Mouse (Mus musculus) erythroblast, embryonic 14.5 days (primary cell): Measurements from ENCODE around the gene Iqce. TPM values are rescaled to one million over a fixed set of nuclear protein-coding genes. Genes with fewer than 3 reads are reported as not detected.

Experiments
- H3K27me3 ChIP-seq: 2 replicates; pipeline ENCODE4 v1.6.1; 2012; ENCODE audit warnings: inconsistent platforms; ENCODE audit not compliant: control insufficient read depth
- H3K36me3 ChIP-seq: 2 replicates; pipeline ENCODE4 v1.6.1; 2012; ENCODE audit warnings: mild to moderate bottlenecking, inconsistent platforms; ENCODE audit not compliant: control insufficient read depth
- H3K4me1 ChIP-seq: 2 replicates; pipeline ENCODE4 v1.6.1; 2012; ENCODE audit warnings: inconsistent platforms; ENCODE audit not compliant: control insufficient read depth
- H3K4me3 ChIP-seq: replicated peaks from 2 replicates; pipeline ENCODE3; 2012; ENCODE audit warnings: moderate library complexity, mild to moderate bottlenecking, inconsistent platforms
- H3K9me3 ChIP-seq: 2 replicates; pipeline ENCODE4 v1.6.1; 2012; ENCODE audit warnings: low read length, inconsistent platforms, mixed read lengths; ENCODE audit not compliant: control insufficient read depth
- GATA1 ChIP-seq: IDR thresholded peaks from 2 replicates; pipeline ENCODE4 v1.6.1; 2012; ENCODE audit warnings: low read length, inconsistent platforms, mixed read lengths
- TAL1 ChIP-seq: IDR thresholded peaks from 3 replicates; pipeline ENCODE4 v1.6.1; 2012; ENCODE audit warnings: low read length, inconsistent platforms, mixed read lengths
- polyA plus RNA-seq: library from polyadenylated mRNA; stranded (reverse); fragments of >175 nt; gene quantifications from 2 replicates; pipeline ENCODE4 v1.2.3, GENCODE M21; 2012

Gene Iqce
- polyA plus RNA-seq, 1 experiment: 0.16 TPM

DNA sequence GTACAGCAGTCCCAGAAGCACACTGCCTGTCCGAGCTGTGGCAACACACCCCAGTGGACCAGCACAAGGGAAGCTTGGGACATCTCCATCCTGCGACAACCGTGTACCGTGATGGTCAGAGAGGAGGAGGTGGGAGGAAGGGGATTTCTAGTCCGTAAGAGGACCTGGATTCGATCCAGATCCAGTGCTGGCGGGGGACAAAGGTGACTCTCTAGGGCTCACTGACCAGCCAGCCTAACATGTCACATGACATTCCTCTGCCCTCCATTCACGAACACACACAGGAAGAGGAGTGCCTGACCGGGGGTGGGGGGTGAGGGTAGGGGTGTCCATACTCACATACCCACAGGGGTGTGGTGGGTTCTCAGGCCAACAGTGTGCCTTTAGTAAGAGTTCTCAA is 2.4 kb downstream of the Iqce start:
- Histone ChIP-seq H3K9me3 (peaks cover 7% of the 10 kb centered on the region), H3K4me3 (no peak overlapping the region), H3K27me3 (peaks cover 14% of the 10 kb centered on the region), H3K36me3 (peaks cover 11% of the 10 kb centered on the region), H3K4me1 (peaks cover 42% of the 10 kb centered on the region)
- TF ChIP-seq GATA1 (no peak), TAL1 (no peak)

DNA sequence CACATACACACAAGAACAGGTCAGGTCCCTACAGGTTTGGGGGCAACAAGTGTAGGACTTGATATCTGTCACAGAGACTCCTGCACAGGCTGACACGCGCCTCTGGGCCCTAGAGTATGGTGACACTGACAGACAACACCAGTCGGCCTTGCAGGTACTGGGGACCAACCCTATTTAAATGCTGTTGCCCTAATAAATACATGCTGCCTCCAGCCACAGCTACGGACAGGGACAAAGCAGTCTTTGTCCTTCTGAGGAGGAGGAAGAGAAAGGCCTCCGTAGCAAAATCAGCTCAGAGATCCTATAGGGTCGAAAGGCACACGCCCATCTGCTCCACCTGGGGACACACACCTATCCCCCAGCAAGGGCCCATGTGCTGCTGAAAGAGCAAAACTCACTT is 6.2 kb downstream of the Iqce start:
- H3K4me1 ChIP-seq: peaks cover 5% of the 10 kb centered on the region; the same call in 1 of the 2 replicates
- H3K4me3 ChIP-seq: no peak overlapping the region
- H3K36me3 ChIP-seq: peaks cover 19% of the 10 kb centered on the region
- peaks cover 5% of the 10 kb centered on the region; the same call in 1 of the 2 replicates for H3K27me3 ChIP-seq
- no peaks in the 10 kb centered on the region for H3K9me3 ChIP-seq
- no peak for TF ChIP-seq GATA1
- no peak for TF ChIP-seq TAL1

DNA sequence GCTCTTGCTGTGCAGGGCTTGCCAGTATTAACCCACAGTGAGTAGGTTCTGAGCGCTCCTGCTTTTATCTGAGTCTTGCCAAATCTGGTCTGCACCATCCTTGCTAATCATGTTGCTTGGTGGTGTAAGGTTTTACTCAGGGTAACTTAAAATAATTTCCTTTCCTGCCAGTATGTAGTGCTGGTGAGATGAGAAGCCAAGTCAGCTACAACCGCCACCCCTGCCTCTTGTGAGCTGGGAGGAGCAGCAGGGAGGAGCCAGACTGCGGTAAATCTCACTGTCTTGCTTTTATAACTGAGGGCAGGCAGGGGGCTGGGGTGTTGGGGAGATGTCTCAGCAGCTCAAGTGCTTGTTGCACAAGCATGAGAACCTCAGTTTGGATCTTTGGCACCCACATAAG is 13.7 kb downstream of the Iqce start:
- H3K27me3 ChIP-seq: no peaks in the 10 kb centered on the region
- H3K9me3 ChIP-seq: no peaks in the 10 kb centered on the region
- no peak overlapping the region for H3K4me3 ChIP-seq
- H3K4me1 ChIP-seq: no peaks in the 10 kb centered on the region
- H3K36me3 ChIP-seq: peaks cover 15% of the 10 kb centered on the region
- TF ChIP-seq TAL1 (no peak), GATA1 (no peak)

DNA sequence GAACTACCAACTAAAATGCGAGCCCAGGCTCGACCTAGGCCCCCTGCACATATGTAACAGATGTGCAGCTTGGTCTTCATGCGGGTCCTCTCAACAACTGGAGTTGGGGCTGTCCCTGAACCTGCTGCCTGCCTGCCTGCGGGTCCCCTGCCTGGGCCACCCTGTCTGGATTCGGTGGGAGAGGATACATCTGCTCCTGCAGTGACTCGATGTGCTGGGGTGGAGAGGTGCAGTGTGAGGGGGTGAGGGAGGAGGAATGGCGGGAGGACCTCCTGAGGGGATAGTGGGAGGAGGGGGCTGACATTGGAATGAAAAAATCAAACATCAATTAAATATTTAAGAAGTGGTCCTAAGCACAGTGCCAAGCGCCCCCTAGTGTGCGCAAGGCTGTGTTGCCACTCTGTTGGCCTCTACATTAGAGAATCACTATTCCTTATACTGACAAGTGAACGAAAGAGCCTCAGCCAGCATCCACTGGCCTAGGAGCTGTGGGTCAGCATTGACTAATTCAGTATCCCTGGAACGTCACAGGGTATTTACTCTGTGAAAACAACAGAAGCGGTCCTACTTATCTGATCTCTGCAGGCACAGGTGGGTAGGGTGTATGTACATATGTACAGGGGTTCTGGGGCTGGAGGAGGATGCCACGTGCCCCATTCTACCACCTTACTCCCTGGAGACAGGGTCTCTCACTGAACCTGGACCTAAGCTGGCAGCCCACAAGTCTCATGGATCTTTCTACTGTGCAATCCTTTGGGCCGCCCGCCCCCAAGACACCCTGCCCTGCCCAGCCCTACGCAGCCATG is 17.6 kb downstream of the Iqce start:
- Histone ChIP-seq H3K9me3 (no peaks in the 10 kb centered on the region), H3K4me3 (no peak overlapping the region), H3K27me3 (no peaks in the 10 kb centered on the region), H3K36me3 (peaks cover 7% of the 10 kb centered on the region), H3K4me1 (peaks cover 15% of the 10 kb centered on the region)
- no peak for TF ChIP-seq TAL1
- no peak for TF ChIP-seq GATA1

DNA sequence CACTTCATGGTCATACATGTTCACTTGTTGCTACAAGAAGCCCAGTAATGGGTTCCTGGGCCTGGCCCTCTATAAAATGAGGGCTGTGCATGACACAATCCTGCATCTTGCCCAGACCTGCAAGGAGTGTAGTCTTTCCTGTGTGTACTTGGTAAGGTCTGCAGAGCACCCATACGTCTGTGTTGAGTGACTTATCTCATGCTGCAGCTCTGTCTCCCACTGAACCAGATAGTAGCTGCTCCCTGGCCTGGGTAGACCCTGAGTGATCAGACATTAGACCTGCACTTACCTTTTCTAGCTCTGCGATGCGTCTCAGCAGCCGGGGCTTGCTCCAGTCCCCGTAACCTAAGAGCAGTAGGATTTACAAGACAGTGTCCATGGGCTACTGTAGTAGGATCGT is 20.1 kb downstream of the Iqce start:
- no peaks in the 10 kb centered on the region for H3K9me3 ChIP-seq
- no peak overlapping the region for H3K4me3 ChIP-seq
- H3K4me1 ChIP-seq: peaks cover 15% of the 10 kb centered on the region
- H3K27me3 ChIP-seq: no peaks in the 10 kb centered on the region
- TF ChIP-seq GATA1 (no peak), TAL1 (no peak)
- H3K36me3 ChIP-seq: peaks cover 5% of the 10 kb centered on the region; the same call in 1 of the 2 replicates

DNA sequence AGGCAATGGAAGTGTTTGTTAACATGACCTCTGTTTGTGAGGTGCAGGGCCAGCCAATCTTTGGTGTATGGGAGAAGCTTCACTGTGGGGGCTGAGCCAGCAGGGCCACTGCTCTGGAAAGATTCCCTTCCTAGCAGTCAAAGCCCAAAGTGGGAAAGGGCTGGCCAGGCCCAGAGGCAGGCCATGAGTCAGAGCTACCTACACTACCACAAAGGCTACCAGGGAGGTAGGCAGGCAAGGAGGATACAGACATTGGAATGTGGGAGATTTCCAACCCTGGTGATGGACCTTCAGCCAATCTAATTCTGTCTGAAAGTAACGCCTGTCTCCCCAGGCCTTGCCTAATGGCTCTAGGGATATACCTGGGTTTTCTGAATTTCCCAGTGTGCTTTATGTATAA is 21.2 kb downstream of the Iqce start:
- H3K9me3 ChIP-seq: no peaks in the 10 kb centered on the region
- H3K4me3 ChIP-seq: no peak overlapping the region
- no peak for TF ChIP-seq TAL1
- TF ChIP-seq GATA1: no peak
- peaks cover 15% of the 10 kb centered on the region for H3K4me1 ChIP-seq
- peaks cover 2% of the 10 kb centered on the region; the same call in 1 of the 2 replicates for H3K36me3 ChIP-seq
- no peaks in the 10 kb centered on the region for H3K27me3 ChIP-seq

DNA sequence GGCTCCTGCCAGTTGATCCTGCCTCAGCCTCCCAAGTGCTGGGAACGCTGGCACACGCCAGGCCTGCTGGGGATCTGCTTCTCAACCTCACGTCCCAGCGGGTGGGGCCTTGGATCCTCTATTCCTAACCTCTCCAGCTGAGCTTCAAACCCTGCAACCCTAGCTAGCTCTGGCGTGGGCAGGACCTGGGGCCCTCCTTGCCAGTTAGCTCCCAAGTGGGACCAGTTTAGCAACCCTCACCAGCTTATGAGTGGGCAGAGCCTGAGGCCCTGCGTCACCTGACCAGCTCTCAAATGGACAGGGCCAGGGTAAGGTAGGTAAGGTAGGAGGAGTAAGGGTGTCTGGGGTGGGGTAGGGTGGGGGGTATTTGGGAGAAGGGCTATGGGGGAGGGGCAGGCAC is 22.1 kb downstream of the Iqce start:
- TF ChIP-seq GATA1: no peak
- TF ChIP-seq TAL1: no peak

DNA sequence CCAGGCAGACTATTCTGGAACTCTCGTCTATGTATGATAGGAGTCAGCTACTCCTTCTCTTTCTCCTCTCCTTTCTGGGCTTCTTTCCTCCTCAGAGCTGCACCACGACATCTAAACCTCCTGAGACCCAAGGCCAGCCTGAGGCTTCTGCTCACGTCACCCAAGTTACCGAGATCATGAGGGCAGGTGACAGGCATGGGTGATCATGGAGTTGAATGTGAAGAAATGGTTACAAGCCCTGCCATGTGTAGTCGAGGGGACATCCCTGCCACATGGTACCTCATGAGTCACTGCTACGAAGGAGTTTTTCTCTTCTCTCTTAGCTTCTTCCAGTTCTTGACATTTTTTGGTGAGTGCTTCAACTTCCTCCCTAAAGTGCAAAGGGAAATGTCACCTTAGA is 25.0 kb downstream of the Iqce start:
- Histone ChIP-seq H3K27me3 (no peaks in the 10 kb centered on the region), H3K4me1 (peaks cover 7% of the 10 kb centered on the region), H3K36me3 (peaks cover 4% of the 10 kb centered on the region; the same call in 1 of the 2 replicates), H3K4me3 (no peak overlapping the region), H3K9me3 (no peaks in the 10 kb centered on the region)
- no peak for TF ChIP-seq TAL1
- no peak for TF ChIP-seq GATA1

More for the DNA sequence above, 22.1 kb downstream of the Iqce start:
- no peak overlapping the region for H3K4me3 ChIP-seq
- H3K4me1 ChIP-seq: peaks cover 15% of the 10 kb centered on the region
- H3K9me3 ChIP-seq: no peaks in the 10 kb centered on the region
- no peaks in the 10 kb centered on the region for H3K27me3 ChIP-seq
- peaks cover 4% of the 10 kb centered on the region; the same call in 1 of the 2 replicates for H3K36me3 ChIP-seq

DNA sequence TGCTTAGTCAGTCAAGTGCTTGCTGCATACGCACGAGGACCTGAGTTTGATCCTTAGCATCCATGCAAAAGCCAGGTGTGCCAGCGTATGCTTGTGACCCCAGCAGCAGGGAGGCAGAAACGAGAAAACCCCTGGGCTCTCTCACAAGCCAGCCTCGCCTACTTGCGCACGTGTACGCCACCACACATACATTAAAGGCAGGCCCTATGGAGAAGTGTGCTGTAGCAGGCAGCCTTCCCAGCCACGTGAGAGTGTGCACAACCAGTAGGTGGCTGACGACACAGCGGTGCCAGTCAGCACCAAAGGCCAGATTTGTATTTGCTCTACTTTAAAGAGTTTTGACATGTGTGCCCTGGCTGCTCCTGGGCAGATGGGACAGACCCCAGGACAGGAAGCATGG is 26.5 kb downstream of the Iqce start:
- H3K27me3 ChIP-seq: no peaks in the 10 kb centered on the region
- no peaks in the 10 kb centered on the region for H3K9me3 ChIP-seq
- H3K36me3 ChIP-seq: peaks cover 4% of the 10 kb centered on the region; the same call in 1 of the 2 replicates
- H3K4me3 ChIP-seq: no peak overlapping the region
- TF ChIP-seq GATA1 (no peak), TAL1 (no peak)
- no peaks in the 10 kb centered on the region for H3K4me1 ChIP-seq

DNA sequence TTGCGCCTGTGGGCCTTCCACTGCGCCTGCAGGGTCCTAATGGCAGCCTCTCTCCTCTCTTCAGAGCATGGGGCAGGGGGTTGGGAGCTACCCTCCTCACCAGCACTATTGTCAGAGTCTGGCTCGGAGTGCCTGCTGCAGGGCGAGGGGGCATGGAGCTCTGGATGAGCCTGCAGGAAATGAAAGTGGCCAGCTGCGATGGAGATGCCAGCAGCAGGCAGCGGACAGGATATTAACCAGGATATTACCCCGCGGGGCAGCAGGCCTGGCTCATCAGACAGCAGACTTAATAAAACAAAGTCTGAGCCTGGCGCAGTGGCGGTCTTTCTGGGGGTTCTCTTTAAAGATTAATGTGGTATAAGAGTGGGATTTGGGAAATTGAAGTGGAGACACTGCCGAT is 27.1 kb downstream of the Iqce start:
- no peaks in the 10 kb centered on the region for H3K27me3 ChIP-seq
- no peaks in the 10 kb centered on the region for H3K4me1 ChIP-seq
- no peak for TF ChIP-seq GATA1
- no peak for TF ChIP-seq TAL1
- no peaks in the 10 kb centered on the region for H3K9me3 ChIP-seq
- H3K36me3 ChIP-seq: peaks cover 4% of the 10 kb centered on the region; the same call in 1 of the 2 replicates
- H3K4me3 ChIP-seq: no peak overlapping the region
